8 mouse cellular contexts compared by ENCODE assay signal in the genomic region with DNA sequence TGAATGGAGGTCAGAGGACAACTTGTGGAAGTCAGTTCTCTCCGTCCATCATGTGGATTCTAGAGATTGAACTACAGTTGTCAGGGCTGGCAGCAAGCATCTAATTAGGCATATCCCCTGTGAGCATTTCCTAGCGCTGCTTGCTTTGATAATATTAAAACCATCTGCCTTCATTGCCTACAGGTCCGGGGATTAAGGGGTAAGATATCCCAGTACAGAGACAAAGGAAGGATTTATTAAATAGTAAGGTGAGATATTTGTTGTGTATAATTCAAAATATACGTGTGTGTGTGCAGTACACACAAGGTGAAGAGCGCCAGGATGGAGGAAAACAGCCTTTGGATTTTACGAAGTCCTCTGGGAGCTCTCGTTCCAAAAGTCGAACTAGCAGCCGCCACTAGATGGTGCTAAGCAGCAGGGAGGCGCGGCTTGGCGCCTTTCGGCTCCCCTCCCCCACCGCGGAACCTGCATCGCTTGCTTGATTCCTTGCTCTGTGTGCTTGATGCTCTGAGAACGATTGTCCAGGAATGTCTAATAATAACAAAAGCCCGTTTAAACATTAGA.
DNase-seq lines count a peak whose midpoint lies in the region; ATAC-seq lines count a peak whose summit lies in the region.

No protein-coding gene starts in this region.

- DNase-seq in CD4-positive helper T cell, adult 2 months (ENCODE audit: low read depth, low spot score): peak; percentile 87
- DNase-seq in brain, embryonic 18.5 days (ENCODE audit: low read depth, low spot score): peak; percentile 77
- peak; percentile 89 for DNase-seq in forebrain, embryonic 10.5 days (ENCODE audit: extremely low spot score, low spot score)
- DNase-seq in kidney, postnatal 14 days: peak; percentile 88
- DNase-seq in natural killer cell, adult 2 months (ENCODE audit: low spot score in 2 of 2): peak; percentile 55 to 81

- H3K4me3 ChIP-seq in forebrain, embryonic 10.5 days: peak overlapping the region; percentile 43
- peak overlapping the region; percentile 39 for H3K4me3 ChIP-seq in heart, embryonic 15.5 days
- H3K4me3 ChIP-seq in liver, embryonic 12.5 days: peak overlapping the region; percentile 25; the same call in 1 of the 2 replicates
- peak overlapping the region; percentile 24 for H3K4me3 ChIP-seq in stomach, embryonic 14.5 days (ENCODE audit: low read depth, low read length)

- 5% methylated on average over 18 of the region's 18 CpGs for WGBS in forebrain, embryonic 10.5 days
- WGBS in heart, embryonic 15.5 days: 4% methylated on average over 18 of the region's 18 CpGs
- 3% methylated on average over 18 of the region's 18 CpGs for WGBS in liver, embryonic 12.5 days (ENCODE audit: insufficient replicate concordance)
- 5% methylated on average over 18 of the region's 18 CpGs for WGBS in stomach, embryonic 14.5 days

- ATAC-seq in heart, embryonic 15.5 days (replicated peaks; ENCODE audit: insufficient number of reproducible peaks, insufficient read depth, low FRiP score, low read depth): peak; percentile 60; the same call in 1 of the 2 replicates
- no peak for ATAC-seq in liver, embryonic 12.5 days
- peak; percentile 53; the same call in 1 of the 2 replicates for ATAC-seq in stomach, embryonic 14.5 days (ENCODE audit: insufficient number of reproducible peaks, insufficient read depth, low FRiP score, low read depth)

- no peaks in the 10 kb centered on the region for H3K9me3 ChIP-seq in forebrain, embryonic 10.5 days
- H3K9me3 ChIP-seq in heart, embryonic 15.5 days (replicated peaks): no peaks in the 10 kb centered on the region
- no peaks in the 10 kb centered on the region for H3K9me3 ChIP-seq in liver, embryonic 12.5 days (replicated peaks)
- no peaks in the 10 kb centered on the region for H3K9me3 ChIP-seq in stomach, embryonic 14.5 days (ENCODE audit: control insufficient read depth, low read depth, low read length)

- no peaks in the 10 kb centered on the region for H3K36me3 ChIP-seq in forebrain, embryonic 10.5 days (replicated peaks)
- no peaks in the 10 kb centered on the region for H3K36me3 ChIP-seq in heart, embryonic 15.5 days
- H3K36me3 ChIP-seq in liver, embryonic 12.5 days: no peaks in the 10 kb centered on the region
- no peaks in the 10 kb centered on the region for H3K36me3 ChIP-seq in stomach, embryonic 14.5 days (ENCODE audit: control insufficient read depth, insufficient read depth, low read length)

- H3K4me1 ChIP-seq in forebrain, embryonic 10.5 days: peaks cover 16% of the 10 kb centered on the region
- peaks cover 2% of the 10 kb centered on the region; the same call in 1 of the 2 replicates for H3K4me1 ChIP-seq in heart, embryonic 15.5 days (replicated peaks)
- no peaks in the 10 kb centered on the region for H3K4me1 ChIP-seq in liver, embryonic 12.5 days
- no peaks in the 10 kb centered on the region for H3K4me1 ChIP-seq in stomach, embryonic 14.5 days (ENCODE audit: control insufficient read depth, insufficient read depth, low read length)

- peak overlapping the region; percentile 81 for H3K27ac ChIP-seq in forebrain, embryonic 10.5 days
- no peak overlapping the region for H3K27ac ChIP-seq in heart, embryonic 15.5 days
- no peak overlapping the region for H3K27ac ChIP-seq in liver, embryonic 12.5 days
- H3K27ac ChIP-seq in stomach, embryonic 14.5 days (ENCODE audit: low read length): no peak overlapping the region

- peak overlapping the region; percentile 33 for H3K9ac ChIP-seq in heart, embryonic 15.5 days
- H3K9ac ChIP-seq in liver, embryonic 12.5 days: peak overlapping the region; percentile 31; the same call in 1 of the 2 replicates
- H3K9ac ChIP-seq in stomach, embryonic 14.5 days (replicated peaks; ENCODE audit: low read depth, low read length): no peak overlapping the region

- peak overlapping the region; percentile 69 for H3K4me2 ChIP-seq in heart, embryonic 15.5 days
- peak overlapping the region; percentile 53 for H3K4me2 ChIP-seq in liver, embryonic 12.5 days
- peak overlapping the region; percentile 48 for H3K4me2 ChIP-seq in stomach, embryonic 14.5 days (replicated peaks; ENCODE audit: low read depth, low read length)

- H3K27me3 ChIP-seq in forebrain, embryonic 10.5 days (ENCODE audit: poor library complexity, severe bottlenecking): no peaks in the 10 kb centered on the region
- no peaks in the 10 kb centered on the region for H3K27me3 ChIP-seq in heart, embryonic 15.5 days
- no peaks in the 10 kb centered on the region; the same call in 1 of the 2 replicates for H3K27me3 ChIP-seq in liver, embryonic 12.5 days (replicated peaks)
- H3K27me3 ChIP-seq in stomach, embryonic 14.5 days (ENCODE audit: control insufficient read depth, insufficient read depth, low read length): no peaks in the 10 kb centered on the region
